Mouse (Mus musculus): Measurements from ENCODE around the gene Spef1.

DNA sequence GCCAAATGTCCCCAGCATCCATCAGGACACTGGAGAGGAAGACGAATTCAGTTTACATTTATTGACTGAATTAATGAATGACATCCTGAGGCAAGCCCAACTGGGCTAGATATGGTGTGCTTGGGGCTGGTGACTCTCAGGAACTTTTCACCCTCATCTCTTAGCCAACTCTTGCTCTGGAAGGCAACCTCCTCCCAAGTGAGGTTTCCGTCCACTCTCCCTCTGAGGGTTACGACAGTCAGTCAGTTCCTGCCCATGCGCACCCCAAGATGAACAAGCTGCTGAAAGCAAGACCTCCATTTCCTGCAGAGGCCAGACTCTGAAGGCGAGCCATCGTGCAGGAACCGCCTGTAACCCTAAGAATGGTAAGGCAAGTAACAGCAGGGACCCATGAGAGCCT is 30.1 kb downstream of the Spef1 start:
- no peak for TF ChIP-seq EP300 (IDR thresholded peaks at IDR 0.05; ENCODE audit: low read depth)
- TF ChIP-seq CTCF (IDR thresholded peaks at IDR 0.05; ENCODE audit: low read depth) = no peak

All from liver, postnatal 0 days (tissue).